27 mouse cellular contexts compared by ENCODE assay signal in the genomic region with DNA sequence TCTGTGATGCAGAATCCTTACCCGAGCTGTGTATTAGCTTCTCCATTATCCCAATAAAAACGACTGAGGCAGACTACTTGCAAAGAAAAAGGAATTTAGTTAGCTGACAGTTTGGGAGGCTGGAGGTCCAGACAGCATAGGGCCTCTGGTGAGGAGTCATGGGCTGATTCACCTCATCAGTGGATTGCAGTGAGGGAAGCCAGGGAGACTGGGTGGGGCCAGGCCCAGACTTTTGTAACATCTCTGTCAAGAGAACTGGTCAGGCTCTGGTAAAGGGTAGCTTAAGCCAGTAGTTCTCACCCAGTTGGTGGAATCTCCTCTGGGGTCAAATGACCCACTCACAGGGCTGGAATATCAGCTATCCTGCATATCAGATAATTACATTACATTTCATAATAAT. TPM values are rescaled to one million over a fixed set of nuclear protein-coding genes. Genes with fewer than 3 reads are reported as not detected.
DNase-seq lines count a peak whose midpoint lies in the region; ATAC-seq and TF ChIP-seq lines count a peak whose summit lies in the region.
"Had no signal": no experiment of that assay in that cellular context is flagged by ENCODE, and none has a peak within 500 bp of the region (broad histone marks: within the 10 kb centered on the region; RNA-seq: fewer than 3 reads in every experiment).

No protein-coding gene starts in this region.

- no peaks in the 10 kb centered on the region for H3K9me3 ChIP-seq in liver, postnatal 0 days (ENCODE audit: low read length)
- H3K9me3 ChIP-seq: hindbrain, embryonic 12.5 days; intestine, embryonic 15.5 days; limb, embryonic 12.5 days; neural tube, embryonic 12.5 days had no signal

- H3K9ac ChIP-seq in liver, postnatal 0 days (replicated peaks): no peak overlapping the region
- H3K9ac ChIP-seq: hindbrain, embryonic 12.5 days; intestine, embryonic 15.5 days; limb, embryonic 12.5 days; liver, embryonic 14.5 days; neural tube, embryonic 12.5 days had no signal

- peak overlapping the region; percentile 36 for H3K27ac ChIP-seq in liver, postnatal 0 days (ENCODE audit: low read depth)
- H3K27ac ChIP-seq: hindbrain, embryonic 12.5 days; hindbrain, postnatal 0 days; intestine, embryonic 15.5 days; limb, embryonic 12.5 days; liver, embryonic 14.5 days; neural tube, embryonic 12.5 days; stomach, postnatal 0 days had no signal

- no peaks in the 10 kb centered on the region for H3K27me3 ChIP-seq in liver, postnatal 0 days (ENCODE audit: insufficient read depth, low read length)
- H3K27me3 ChIP-seq: hindbrain, embryonic 12.5 days; intestine, embryonic 15.5 days; limb, embryonic 12.5 days; neural tube, embryonic 12.5 days had no signal

- H3K4me2 ChIP-seq in liver, postnatal 0 days (ENCODE audit: low read depth, low read length): no peak overlapping the region
- H3K4me2 ChIP-seq: heart, embryonic 11.5 days; hindbrain, embryonic 12.5 days; intestine, embryonic 15.5 days; limb, embryonic 12.5 days; midbrain, embryonic 11.5 days; neural tube, embryonic 12.5 days had no signal

- H3K4me3 ChIP-seq in liver, postnatal 0 days (ENCODE audit: low read depth, low read length): no peak overlapping the region
- H3K4me3 ChIP-seq: hindbrain, embryonic 12.5 days; intestine, embryonic 15.5 days; limb, embryonic 12.5 days; neural tube, embryonic 12.5 days had no signal

- no peak for TF ChIP-seq CTCF in liver, postnatal 0 days (IDR thresholded peaks at IDR 0.05; ENCODE audit: low read depth)

- H3K4me1 ChIP-seq in liver, postnatal 0 days (ENCODE audit: insufficient read depth): peaks cover 59% of the 10 kb centered on the region

- peak; percentile 78 for DNase-seq in heart, adult 11 months
- DNase-seq in heart, adult 8-10 months (ENCODE audit: low spot score): no peak
- peak; percentile 52 for DNase-seq in adrenal gland, postnatal 25 days
- DNase-seq in fibroblast of lung, adult 2 months (ENCODE audit: low read depth): peak; percentile 53
- DNase-seq in liver, postnatal 0 days: no peak
- no peak for DNase-seq in layer of hippocampus, postnatal 36 days
- DNase-seq: cerebellum, adult 18-20 months; cerebellum, postnatal 10 days; gastrocnemius, postnatal 14 days; heart, postnatal 36 days; kidney, adult 2 months; lung, postnatal 36 days; right cerebral cortex, postnatal 4 days; thymus, adult 18-20 months; thymus, postnatal 36 days had no signal

- TF ChIP-seq EP300 in liver, postnatal 0 days (IDR thresholded peaks at IDR 0.05; ENCODE audit: low read depth): no peak

- 70% methylated on average over 2 of the region's 2 CpGs for WGBS in liver, postnatal 0 days (ENCODE audit: insufficient replicate concordance)

- H3K36me3 ChIP-seq in liver, postnatal 0 days (replicated peaks; ENCODE audit: insufficient read depth, low read length): peaks cover 3% of the 10 kb centered on the region; the same call in 1 of the 2 replicates
- H3K36me3 ChIP-seq: hindbrain, embryonic 12.5 days; intestine, embryonic 15.5 days; limb, embryonic 12.5 days had no signal

- no peak for ATAC-seq in liver, postnatal 0 days
- ATAC-seq in erythroid progenitor cell, adult 5-6 weeks (replicated peaks; ENCODE audit: low FRiP score, poor library complexity, severe bottlenecking): no peak
- ATAC-seq: forebrain, embryonic 14.5 days; hindbrain, postnatal 0 days; intestine, embryonic 15.5 days; midbrain, embryonic 16.5 days had no signal

RNA-seq across cellular contexts. Expression of gene Spata13, which starts 24.1 kb away (rescaled TPM):
- 10 to 100 TPM; 11.3 to 15.0 (median 13.6) TPM for total RNA-seq in heart, adult 8-10 months (2022)
- 181 and 215 TPM in 2 replicates for total RNA-seq in adrenal gland, postnatal 25 days (2021)
- 13.7 and 14.0 TPM in 2 replicates for polyA plus RNA-seq in liver, postnatal 0 days (2015; fragmentation: Nextera tagmentation; extraction: Ambion mirVana)
- 10 to 100 TPM; 25.6 to 31.8 TPM for total RNA-seq in layer of hippocampus, postnatal 36 days (2021)
- total RNA-seq in erythroid progenitor cell, adult 5-6 weeks (2015; ENCODE audit: low replicate concordance): 20.5 and 30.6 TPM in 2 replicates
- total RNA-seq in erythroid progenitor cell, adult 5-6 weeks (2017; ENCODE audit: low replicate concordance): 43.1 and 49.2 TPM in 2 replicates

Comparison
In these comparisons a context has a peak if more than half of its experiments do, and no peak if none do; other contexts are left out.
1. DNase-seq: peak in heart, adult 11 months (single experiment), adrenal gland, postnatal 25 days (single experiment) and fibroblast of lung, adult 2 months (single experiment); none in heart, adult 8-10 months (single experiment), liver, postnatal 0 days (single experiment) and layer of hippocampus, postnatal 36 days (0 of 2).